Mouse (Mus musculus) naive thymus-derived CD4-positive, alpha-beta T cell, adult 2 months (primary cell): ENCODE results near the gene Cd274.
A peak's percentile ranks its signal among the peaks of the same experiment; 100 is the strongest.
"Not testable (repeated sequence)": the region's sequence is repeated elsewhere in the genome, so short reads cannot be mapped to it uniquely, and the experiment has no call there.

Experiments used
- DNase-seq: peaks from one replicate; pipeline ENCODE4 v3.0.0-alpha.2; 2011; ENCODE audit warnings: low read depth

Gene Cd274

GRCm38 (mm10) chr19:29394721-29395120 is 27.5 kb downstream of the Cd274 start:
- no peak for DNase-seq

DNA sequence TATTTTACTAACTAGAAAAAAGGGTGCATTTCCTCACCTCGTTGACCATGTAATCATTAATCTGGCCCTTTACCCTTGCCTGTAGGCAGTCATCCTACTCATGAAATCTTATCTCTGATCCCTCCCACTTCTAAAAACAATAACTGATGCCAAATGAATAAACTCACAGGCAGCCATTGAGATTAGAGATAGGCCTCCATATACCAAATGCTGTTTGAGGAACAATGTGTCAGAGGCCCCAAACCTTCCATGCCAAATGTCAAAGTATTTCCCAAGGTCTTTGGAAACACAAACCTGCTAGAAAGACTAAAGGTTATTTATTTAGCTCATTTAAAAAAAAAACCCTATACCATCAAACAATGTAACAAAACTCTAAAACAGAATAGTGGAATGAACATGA is 29.1 kb downstream of the Cd274 start:
- DNase-seq, result no peak

GRCm38 (mm10) chr19:29399786-29400185 is 32.5 kb downstream of the Cd274 start:
- DNase-seq, result no peak

DNA sequence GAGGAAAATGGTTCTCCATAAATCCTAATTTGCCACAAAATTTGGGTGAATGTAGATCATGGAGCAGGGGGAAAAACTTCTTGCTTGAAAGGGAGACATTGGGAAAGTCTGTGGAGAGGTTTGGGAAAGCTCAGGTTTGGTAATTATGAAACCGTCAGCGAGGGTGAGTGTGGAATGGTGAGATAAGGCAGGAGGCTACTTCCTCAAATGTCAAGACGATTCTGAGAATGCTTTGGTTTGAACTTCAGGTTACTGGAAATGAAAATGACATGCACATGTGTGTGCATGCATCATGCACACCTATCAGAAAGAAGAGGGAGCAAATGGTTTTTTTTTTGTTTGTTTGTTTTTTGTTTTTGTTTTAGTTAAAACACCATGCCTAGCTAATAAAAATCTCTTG is 33.2 kb downstream of the Cd274 start:
- no peak for DNase-seq

DNA sequence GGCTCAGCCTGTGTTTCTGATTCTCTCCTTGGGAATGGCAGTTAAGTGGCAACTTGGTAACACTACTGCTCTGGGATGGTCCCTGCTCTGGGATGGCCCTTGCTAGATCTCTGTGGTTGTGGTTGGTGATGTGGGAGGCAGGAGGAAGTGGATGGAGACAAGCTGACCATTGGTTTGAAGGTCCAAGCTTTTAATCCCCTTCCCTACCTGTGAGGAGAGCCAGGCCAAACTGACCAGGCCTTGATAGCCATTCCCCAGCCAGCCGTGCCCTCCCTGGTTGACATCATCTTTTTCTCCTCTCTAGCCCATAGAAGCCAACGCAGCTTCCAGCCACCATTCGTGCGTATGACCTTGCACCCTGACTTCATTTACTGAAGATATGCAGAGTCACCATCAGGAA is 35.4 kb downstream of the Cd274 start:
- no peak for DNase-seq

GRCm38 (mm10) chr19:29403251-29403650 is 36.0 kb downstream of the Cd274 start:
- DNase-seq, result no peak

DNA sequence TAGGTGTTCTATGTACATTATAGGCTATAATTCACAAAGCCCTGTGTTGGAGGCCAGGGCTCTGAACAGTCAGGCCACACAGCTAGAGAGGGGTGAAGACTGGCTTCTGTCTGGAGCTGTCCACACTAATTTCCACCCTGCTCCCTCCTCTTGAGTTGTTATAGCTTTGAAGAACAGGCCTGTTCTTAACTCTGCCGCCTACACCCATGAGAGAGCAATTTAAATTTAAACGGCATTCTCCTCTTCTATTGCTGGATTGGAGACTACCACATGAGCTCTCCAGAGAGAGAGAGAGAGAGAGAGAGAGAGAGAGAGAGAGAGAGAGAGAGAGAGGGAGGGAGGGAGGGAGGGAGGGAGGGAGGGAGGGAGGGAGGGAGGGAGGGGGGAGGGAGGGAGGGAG is 38.1 kb downstream of the Cd274 start:
- no peak for DNase-seq

GRCm38 (mm10) chr19:29406042-29407017 is 39.1 kb downstream of the Cd274 start:
- no peak for DNase-seq

- no peak for DNase-seq
Observed at GRCm38 (mm10) chr19:29410619-29411018, 43.4 kb downstream of the Cd274 start, which contains the start of gene Pdcd1lg2. Pdcd1lg2 (plus strand) TSS chr19:29410919.

GRCm38 (mm10) chr19:29412476-29413420 is 45.5 kb downstream of the Cd274 start:
- DNase-seq, result no peak

DNA sequence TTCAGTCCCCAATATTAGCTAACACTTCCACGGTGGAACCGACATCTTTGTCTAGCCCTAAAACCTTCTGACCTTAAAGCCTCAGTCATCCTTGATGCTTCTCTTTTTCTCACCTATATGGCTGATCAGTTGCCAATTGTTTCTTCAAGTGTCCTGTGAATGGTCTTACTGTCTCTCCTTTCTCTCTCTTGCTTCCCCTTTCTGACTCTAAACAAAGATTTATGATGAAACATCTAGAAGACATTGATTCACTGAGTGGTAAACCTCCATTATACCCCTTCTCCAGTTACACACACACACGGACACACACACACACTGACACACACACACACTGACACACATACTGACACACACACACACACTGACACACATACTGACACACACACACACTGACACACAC is 47.3 kb downstream of the Cd274 start:
- no peak for DNase-seq

DNA sequence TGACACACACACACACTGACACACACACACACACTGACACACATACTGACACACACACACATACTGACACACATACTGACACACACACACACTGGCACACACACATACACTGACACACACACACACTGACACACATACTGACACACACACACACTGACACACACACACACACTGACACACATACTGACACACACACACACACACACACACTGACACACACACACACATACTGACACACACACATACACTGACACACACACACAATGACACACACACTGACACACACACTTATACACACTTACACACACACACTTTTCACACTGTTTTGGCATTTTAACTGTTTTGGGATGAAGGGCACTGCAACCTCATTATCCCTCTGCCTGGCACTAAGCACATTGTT is 47.7 kb downstream of the Cd274 start:
- not testable (repeated sequence) for DNase-seq

DNA sequence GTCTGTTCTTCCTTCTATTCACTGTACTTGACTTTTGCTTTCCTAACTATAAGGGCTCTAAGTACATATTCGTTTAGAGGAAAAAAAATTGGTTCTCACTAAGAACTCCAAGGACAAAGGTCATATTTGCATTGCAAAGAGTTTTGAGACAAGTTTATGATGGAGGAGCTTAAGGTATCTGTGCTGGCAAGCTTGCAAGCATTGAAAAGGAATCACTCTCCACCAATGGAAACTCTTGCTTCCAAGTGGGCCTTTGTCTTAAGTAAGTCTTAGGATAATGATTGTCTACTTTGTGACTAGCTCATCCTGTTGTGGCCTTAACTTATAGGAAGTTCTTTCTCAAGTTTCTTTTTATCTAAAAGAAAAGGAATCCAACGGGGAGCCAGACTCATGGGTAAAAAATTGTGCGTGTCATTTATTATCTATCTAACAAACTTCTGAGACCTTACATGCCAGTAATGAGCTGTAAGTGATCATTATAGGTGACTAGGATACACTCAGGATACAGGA is 49.2 kb downstream of the Cd274 start:
- DNase-seq, result no peak

DNA sequence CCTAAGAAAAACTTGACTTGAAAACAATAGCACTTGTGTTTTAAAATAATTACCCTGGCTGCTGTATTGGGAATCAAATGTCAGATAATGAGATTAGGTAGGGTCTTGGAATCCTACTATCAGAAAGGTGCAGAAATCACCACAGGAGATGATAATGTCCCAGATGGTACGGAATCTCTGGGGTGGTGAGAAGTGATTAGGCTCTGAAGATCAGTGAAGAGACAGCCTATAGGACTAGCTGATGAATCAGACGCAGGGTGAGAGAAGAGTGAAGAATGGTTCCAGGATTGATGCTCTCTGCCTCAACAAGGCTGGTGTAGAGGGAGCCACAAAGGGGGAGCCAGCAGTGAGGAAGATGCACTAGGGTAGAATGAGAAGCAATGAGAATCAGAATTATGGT is 49.9 kb downstream of the Cd274 start:
- no peak for DNase-seq

DNA sequence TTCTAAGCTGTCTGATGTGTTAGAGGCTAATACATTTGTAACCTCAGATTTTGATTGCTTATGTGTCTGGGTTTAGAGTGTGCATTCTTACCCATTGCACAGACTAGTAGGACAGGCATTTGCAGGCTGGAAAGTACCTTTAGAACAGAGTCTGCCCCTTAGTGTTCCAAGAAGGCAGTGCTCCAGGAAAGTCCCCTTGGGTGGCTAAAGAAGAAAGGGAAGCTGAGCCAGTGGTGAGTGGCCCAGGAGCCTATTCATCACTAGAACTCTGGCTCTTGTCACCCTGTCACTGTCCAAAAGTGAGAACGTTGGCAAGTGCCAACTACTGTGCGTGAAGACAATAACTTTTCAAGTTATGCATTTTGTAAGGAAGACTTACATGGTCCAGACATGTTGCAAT is 50.6 kb downstream of the Cd274 start:
- DNase-seq, result peak; percentile 46

- peak; percentile 81 for DNase-seq
Observed at GRCm38 (mm10) chr19:29418661-29419115, 51.4 kb downstream of the Cd274 start.

DNA sequence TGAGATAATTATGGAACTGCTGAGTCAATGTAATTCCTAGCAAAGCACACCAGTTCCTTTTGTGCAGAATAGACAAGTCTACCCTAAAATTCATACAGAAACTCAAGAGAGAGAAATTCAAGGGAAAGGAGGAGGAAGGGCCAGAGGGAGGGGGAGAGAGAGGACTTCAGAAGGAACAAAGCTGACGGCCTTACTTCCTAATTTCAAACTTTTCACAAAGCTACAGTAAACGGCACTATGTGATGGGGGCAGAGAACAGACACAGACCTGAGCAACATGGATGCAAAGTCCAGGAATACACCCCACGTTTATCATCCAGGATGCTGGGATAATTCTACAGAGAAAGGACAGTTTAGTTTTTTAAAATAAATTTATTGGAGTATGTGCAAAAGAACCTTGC is 52.3 kb downstream of the Cd274 start:
- no peak for DNase-seq

DNA sequence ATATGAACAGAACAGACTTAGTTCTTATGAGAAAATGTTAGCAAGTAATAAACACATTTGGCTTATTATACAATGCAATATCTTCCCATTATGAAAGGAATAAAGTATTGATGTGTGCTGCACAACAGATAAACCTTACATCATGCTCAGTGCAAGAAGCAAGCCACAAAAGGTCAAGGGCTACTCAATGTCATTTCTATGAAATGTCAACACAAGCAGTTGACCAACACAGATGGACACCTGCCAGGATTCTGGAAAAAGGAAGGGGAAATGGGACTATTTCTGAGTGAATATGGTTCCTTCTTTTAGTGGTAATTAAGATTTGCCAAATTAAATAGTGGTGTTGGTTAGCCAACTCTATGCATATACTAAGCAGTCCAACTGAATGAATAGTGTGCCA is 52.7 kb downstream of the Cd274 start:
- no peak for DNase-seq

GRCm38 (mm10) chr19:29420397-29420796 is 53.1 kb downstream of the Cd274 start:
- DNase-seq, result no peak

DNA sequence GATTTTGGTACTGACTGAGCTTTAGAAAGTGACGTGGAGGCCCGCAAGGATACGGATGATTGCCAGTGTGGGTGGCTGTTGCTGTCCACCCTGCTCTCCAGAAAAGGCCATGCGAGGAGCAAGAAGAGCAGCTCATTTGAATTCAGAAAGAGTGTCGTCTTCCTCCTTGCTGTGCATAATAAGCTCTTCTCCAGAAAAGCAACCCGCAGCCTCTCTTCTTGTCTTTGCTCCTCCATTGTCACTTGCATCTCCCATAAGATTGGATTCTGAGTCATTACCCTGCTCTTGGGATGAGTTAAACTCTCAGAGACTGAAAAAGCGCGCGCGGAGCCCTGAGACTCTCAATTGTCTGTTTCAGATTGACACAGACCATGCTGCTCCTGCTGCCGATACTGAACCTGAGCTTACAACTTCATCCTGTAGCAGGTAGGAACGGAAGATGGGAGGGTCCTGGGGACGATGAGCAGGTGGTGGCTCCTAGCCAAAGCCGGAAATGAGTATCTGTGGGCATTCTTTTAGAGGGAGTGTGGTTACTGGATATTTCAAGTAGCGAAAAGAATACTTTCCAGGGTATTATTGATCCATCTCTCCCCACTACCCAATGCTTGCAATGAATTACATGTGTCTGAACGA is 54.9 kb downstream of the Cd274 start:
- no peak for DNase-seq

DNA sequence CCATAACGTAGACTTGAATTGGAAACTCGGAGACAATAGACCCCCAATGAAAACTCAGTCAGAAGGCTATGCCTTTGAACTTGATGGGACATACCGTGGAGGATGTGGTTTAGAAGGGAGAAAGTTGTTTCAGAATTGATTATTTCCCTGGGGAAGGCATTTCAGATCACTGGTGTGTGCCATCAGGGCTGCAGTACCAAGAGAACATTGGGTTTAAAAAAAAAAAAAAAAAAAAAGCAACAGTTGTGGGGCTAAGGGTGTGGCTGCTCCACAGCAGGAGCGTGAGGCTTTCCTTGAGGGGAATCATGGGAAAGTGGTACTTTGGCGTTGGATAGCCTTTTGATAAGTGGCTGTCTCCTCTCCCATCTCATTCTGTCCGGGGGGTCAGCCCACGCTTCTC is 55.5 kb downstream of the Cd274 start:
- no peak for DNase-seq

GRCm38 (mm10) chr19:29430516-29430915 is 63.3 kb downstream of the Cd274 start:
- DNase-seq, result no peak
